ENCODE assay signal across 22 mouse cellular contexts in the genomic region with DNA sequence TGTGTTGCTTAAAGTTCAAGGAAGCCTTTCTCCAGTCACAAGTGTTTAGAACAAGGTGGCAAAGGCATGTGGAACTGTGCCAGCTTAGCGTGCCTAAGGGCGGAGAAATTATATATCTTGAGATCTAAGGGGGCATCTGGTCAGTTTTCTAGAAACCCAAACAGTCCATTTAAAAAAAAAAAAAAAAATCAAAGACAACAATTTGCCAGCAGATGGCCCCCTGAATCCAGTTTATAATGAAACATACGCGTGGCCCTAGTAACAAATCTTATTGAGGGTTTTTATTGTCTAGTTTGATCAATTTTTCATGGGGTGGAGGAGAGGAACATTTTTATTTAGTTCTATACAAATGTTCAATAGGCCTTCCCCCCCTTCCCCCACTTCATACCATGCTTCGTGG. TPM values are rescaled to one million over a fixed set of nuclear protein-coding genes. Genes with fewer than 3 reads are reported as not detected.
DNase-seq lines count a peak whose midpoint lies in the region; ATAC-seq and TF ChIP-seq lines count a peak whose summit lies in the region.
"Had no signal": no experiment of that assay in that cellular context is flagged by ENCODE, and none has a peak within 500 bp of the region (broad histone marks: within the 10 kb centered on the region; RNA-seq: fewer than 3 reads in every experiment).

No protein-coding gene starts in this region.

- H3K36me3 ChIP-seq in embryonic facial prominence, embryonic 14.5 days (ENCODE audit: control insufficient read depth, insufficient read depth, low read length) = no peaks in the 10 kb centered on the region
- no peaks in the 10 kb centered on the region for H3K36me3 ChIP-seq in embryonic facial prominence, embryonic 10.5 days (replicated peaks)
- no peaks in the 10 kb centered on the region for H3K36me3 ChIP-seq in intestine, embryonic 14.5 days (ENCODE audit: control insufficient read depth, insufficient read depth, low read length)
- no peaks in the 10 kb centered on the region for H3K36me3 ChIP-seq in intestine, embryonic 16.5 days (ENCODE audit: control insufficient read depth, insufficient read depth, low read length)
- no peaks in the 10 kb centered on the region for H3K36me3 ChIP-seq in midbrain, embryonic 14.5 days (ENCODE audit: control insufficient read depth, insufficient read depth, low read length)
- no peaks in the 10 kb centered on the region for H3K36me3 ChIP-seq in midbrain, embryonic 11.5 days (ENCODE audit: control insufficient read depth, insufficient read depth, low read length)
- H3K36me3 ChIP-seq: kidney, embryonic 15.5 days; liver, embryonic 12.5 days had no signal

- no peaks in the 10 kb centered on the region for H3K27me3 ChIP-seq in embryonic facial prominence, embryonic 14.5 days (replicated peaks; ENCODE audit: control insufficient read depth, insufficient read depth, low read length)
- H3K27me3 ChIP-seq in embryonic facial prominence, embryonic 10.5 days (replicated peaks; ENCODE audit: low read depth, poor library complexity, severe bottlenecking) = peaks cover under 1% of the 10 kb centered on the region; the same call in 1 of the 2 replicates
- H3K27me3 ChIP-seq in intestine, embryonic 14.5 days (replicated peaks; ENCODE audit: control insufficient read depth, insufficient read depth, low read length) = no peaks in the 10 kb centered on the region
- no peaks in the 10 kb centered on the region for H3K27me3 ChIP-seq in intestine, embryonic 16.5 days (replicated peaks; ENCODE audit: control insufficient read depth, insufficient read depth, low read length)
- no peaks in the 10 kb centered on the region for H3K27me3 ChIP-seq in midbrain, embryonic 14.5 days (ENCODE audit: control insufficient read depth, insufficient read depth, low read length)
- H3K27me3 ChIP-seq in midbrain, embryonic 11.5 days (ENCODE audit: control insufficient read depth, insufficient read depth, low read length) = no peaks in the 10 kb centered on the region
- H3K27me3 ChIP-seq: kidney, embryonic 15.5 days; liver, embryonic 12.5 days; Patski had no signal

- no peak for TF ChIP-seq CTCF in brain, embryonic 14.5 days (IDR thresholded peaks at IDR 0.05; ENCODE audit: borderline replicate concordance, extremely low read depth, insufficient read depth, insufficient read length)

- peak; percentile 16 for DNase-seq in embryonic facial prominence, embryonic 14.5 days (ENCODE audit: low spot score)
- DNase-seq in embryonic facial prominence, embryonic 10.5 days (ENCODE audit: low spot score) = no peak
- peak; percentile 47 for DNase-seq in intestine, embryonic 14.5 days (ENCODE audit: low spot score)
- DNase-seq in midbrain, embryonic 14.5 days = peak; percentile 68
- DNase-seq in midbrain, embryonic 11.5 days (ENCODE audit: low spot score, missing footprints) = no peak
- DNase-seq in brain, embryonic 14.5 days (ENCODE audit: low read depth) = peak; percentile 45
- DNase-seq in adrenal gland, postnatal 14 days = no peak
- DNase-seq: cerebellum, postnatal 36 days; heart, postnatal 36 days; lung, postnatal 14 days; retina, postnatal 1 day had no signal

- no peak for TF ChIP-seq POLR2A in brain, embryonic 14.5 days (IDR thresholded peaks at IDR 0.05; ENCODE audit: borderline replicate concordance, extremely low read depth, insufficient read depth, insufficient read length, poor library complexity, severe bottlenecking)

- 60% methylated on average over 5 of the region's 5 CpGs for WGBS in embryonic facial prominence, embryonic 14.5 days
- 81% methylated on average over 5 of the region's 5 CpGs for WGBS in embryonic facial prominence, embryonic 10.5 days
- WGBS in intestine, embryonic 14.5 days = 67% methylated on average over 5 of the region's 5 CpGs
- 61% methylated on average over 5 of the region's 5 CpGs for WGBS in intestine, embryonic 16.5 days
- 59% methylated on average over 5 of the region's 5 CpGs for WGBS in midbrain, embryonic 14.5 days
- 79% methylated on average over 5 of the region's 5 CpGs for WGBS in midbrain, embryonic 11.5 days

- H3K9me3 ChIP-seq in embryonic facial prominence, embryonic 14.5 days (ENCODE audit: control insufficient read depth, low read length) = no peaks in the 10 kb centered on the region
- H3K9me3 ChIP-seq in embryonic facial prominence, embryonic 10.5 days = no peaks in the 10 kb centered on the region
- no peaks in the 10 kb centered on the region for H3K9me3 ChIP-seq in intestine, embryonic 14.5 days (ENCODE audit: control insufficient read depth, low read length)
- no peaks in the 10 kb centered on the region for H3K9me3 ChIP-seq in intestine, embryonic 16.5 days (ENCODE audit: control insufficient read depth, low read length)
- no peaks in the 10 kb centered on the region for H3K9me3 ChIP-seq in midbrain, embryonic 14.5 days (ENCODE audit: control insufficient read depth, low read length)
- H3K9me3 ChIP-seq in midbrain, embryonic 11.5 days (ENCODE audit: control insufficient read depth, low read length) = no peaks in the 10 kb centered on the region
- H3K9me3 ChIP-seq: kidney, embryonic 15.5 days; liver, embryonic 12.5 days had no signal

- H3K4me2 ChIP-seq in embryonic facial prominence, embryonic 14.5 days (ENCODE audit: low read depth, low read length) = no peak overlapping the region
- H3K4me2 ChIP-seq in intestine, embryonic 14.5 days (ENCODE audit: low read length) = no peak overlapping the region
- H3K4me2 ChIP-seq in intestine, embryonic 16.5 days (ENCODE audit: low read depth, low read length) = no peak overlapping the region
- H3K4me2 ChIP-seq in midbrain, embryonic 14.5 days (ENCODE audit: low read length) = no peak overlapping the region
- no peak overlapping the region for H3K4me2 ChIP-seq in midbrain, embryonic 11.5 days
- H3K4me2 ChIP-seq: heart, embryonic 11.5 days; kidney, embryonic 15.5 days; liver, embryonic 12.5 days had no signal

- no peak overlapping the region for H3K27ac ChIP-seq in embryonic facial prominence, embryonic 14.5 days (replicated peaks; ENCODE audit: low read depth, low read length)
- no peak overlapping the region for H3K27ac ChIP-seq in embryonic facial prominence, embryonic 10.5 days (replicated peaks)
- no peak overlapping the region for H3K27ac ChIP-seq in intestine, embryonic 14.5 days (ENCODE audit: low read depth)
- H3K27ac ChIP-seq in intestine, embryonic 16.5 days (ENCODE audit: low read length) = no peak overlapping the region
- H3K27ac ChIP-seq in midbrain, embryonic 14.5 days (replicated peaks; ENCODE audit: low read depth, low read length) = no peak overlapping the region
- no peak overlapping the region for H3K27ac ChIP-seq in midbrain, embryonic 11.5 days (ENCODE audit: low read depth, low read length)
- H3K27ac ChIP-seq: kidney, embryonic 15.5 days; liver, embryonic 12.5 days had no signal

- H3K4me1 ChIP-seq in embryonic facial prominence, embryonic 14.5 days (ENCODE audit: control insufficient read depth, insufficient read depth, low read length) = no peaks in the 10 kb centered on the region
- no peaks in the 10 kb centered on the region for H3K4me1 ChIP-seq in embryonic facial prominence, embryonic 10.5 days
- no peaks in the 10 kb centered on the region for H3K4me1 ChIP-seq in intestine, embryonic 14.5 days (replicated peaks; ENCODE audit: control insufficient read depth, insufficient read depth, low read length)
- no peaks in the 10 kb centered on the region for H3K4me1 ChIP-seq in intestine, embryonic 16.5 days (ENCODE audit: control insufficient read depth, insufficient read depth, low read length)
- no peaks in the 10 kb centered on the region for H3K4me1 ChIP-seq in midbrain, embryonic 14.5 days (ENCODE audit: control insufficient read depth, insufficient read depth, low read length)
- no peaks in the 10 kb centered on the region for H3K4me1 ChIP-seq in midbrain, embryonic 11.5 days (ENCODE audit: control insufficient read depth, insufficient read depth, low read length)
- H3K4me1 ChIP-seq: kidney, embryonic 15.5 days; liver, embryonic 12.5 days had no signal

- H3K9ac ChIP-seq in embryonic facial prominence, embryonic 14.5 days (ENCODE audit: low read depth, low read length) = no peak overlapping the region
- no peak overlapping the region for H3K9ac ChIP-seq in intestine, embryonic 14.5 days (ENCODE audit: low read length)
- no peak overlapping the region for H3K9ac ChIP-seq in intestine, embryonic 16.5 days (ENCODE audit: low read depth, low read length)
- no peak overlapping the region for H3K9ac ChIP-seq in midbrain, embryonic 14.5 days (replicated peaks; ENCODE audit: low read length)
- H3K9ac ChIP-seq in midbrain, embryonic 11.5 days (ENCODE audit: low read length) = no peak overlapping the region
- H3K9ac ChIP-seq: kidney, embryonic 15.5 days; liver, embryonic 12.5 days had no signal

- H3K4me3 ChIP-seq in embryonic facial prominence, embryonic 14.5 days (ENCODE audit: low read depth, low read length) = no peak overlapping the region
- no peak overlapping the region for H3K4me3 ChIP-seq in embryonic facial prominence, embryonic 10.5 days
- no peak overlapping the region for H3K4me3 ChIP-seq in intestine, embryonic 14.5 days (ENCODE audit: low read depth, low read length)
- H3K4me3 ChIP-seq in intestine, embryonic 16.5 days (ENCODE audit: low read length) = no peak overlapping the region
- H3K4me3 ChIP-seq in midbrain, embryonic 14.5 days (replicated peaks; ENCODE audit: low read depth, low read length) = no peak overlapping the region
- no peak overlapping the region for H3K4me3 ChIP-seq in midbrain, embryonic 11.5 days (ENCODE audit: low read depth, low read length)
- H3K4me3 ChIP-seq: erythroblast, embryonic 14.5 days; kidney, embryonic 15.5 days; liver, embryonic 12.5 days had no signal

- ATAC-seq in embryonic facial prominence, embryonic 14.5 days (ENCODE audit: low read depth) = no peak
- ATAC-seq in intestine, embryonic 14.5 days (replicated peaks; ENCODE audit: low FRiP score, low TSS enrichment, low read depth) = no peak
- ATAC-seq in intestine, embryonic 16.5 days = no peak
- no peak for ATAC-seq in midbrain, embryonic 14.5 days (ENCODE audit: low FRiP score, low TSS enrichment)
- no peak for ATAC-seq in midbrain, embryonic 11.5 days (ENCODE audit: low FRiP score)
- ATAC-seq: activated CD4-positive, CD25-positive, alpha-beta regulatory T cell, adult 4 months; liver, embryonic 12.5 days; Patski had no signal

RNA-seq across cellular contexts. Expression of a gene that starts 6.5 kb away (rescaled TPM):
- polyA plus RNA-seq in embryonic facial prominence, embryonic 14.5 days (2014; fragmentation: Nextera tagmentation; extraction: Ambion mirVana) = 0.65 and 0.97 TPM in 2 replicates
- polyA plus RNA-seq in embryonic facial prominence, embryonic 10.5 days (2016; fragmentation: Nextera tagmentation; extraction: Ambion mirVana) = 0.44 and 0.49 TPM in 2 replicates
- 0.22 and 0.38 TPM in 2 replicates for polyA plus RNA-seq in intestine, embryonic 14.5 days (2014; fragmentation: Nextera tagmentation; extraction: Ambion mirVana)
- polyA plus RNA-seq in intestine, embryonic 16.5 days (2015; fragmentation: Nextera tagmentation; extraction: Ambion mirVana) = 0.13 and 0.17 TPM in 2 replicates
- 1.4 and 1.7 TPM in 2 replicates for polyA plus RNA-seq in midbrain, embryonic 14.5 days (2014; fragmentation: Nextera tagmentation; extraction: Ambion mirVana)
- polyA plus RNA-seq in midbrain, embryonic 11.5 days (2014; fragmentation: Nextera tagmentation; extraction: Ambion mirVana) = 0.49 and 0.62 TPM in 2 replicates
- polyA plus RNA-seq in brain, embryonic 14.5 days (2012; rRNA removed) = 4.0 and 5.0 TPM in 2 replicates
- 0.48 and 1.2 TPM in 2 replicates for total RNA-seq in adrenal gland, postnatal 14 days (2021)
- total RNA-seq: gastrocnemius, adult 8-10 months; megakaryocyte-erythroid progenitor cell, adult 5-6 weeks; neutrophil, adult 5-6 weeks had no signal
- polyA plus RNA-seq: erythroblast, embryonic 14.5 days; small intestine, adult 2 months had no signal

Comparison
In these comparisons a context has a peak if more than half of its experiments do, and no peak if none do; other contexts are left out.
1. DNase-seq: peak in embryonic facial prominence, embryonic 14.5 days (single experiment), intestine, embryonic 14.5 days (single experiment), midbrain, embryonic 14.5 days (single experiment) and brain, embryonic 14.5 days (single experiment); none in embryonic facial prominence, embryonic 10.5 days (single experiment), midbrain, embryonic 11.5 days (single experiment) and adrenal gland, postnatal 14 days (single experiment).